Mouse (Mus musculus) kidney, adult 9 months (tissue): ENCODE measurements at regions not wholly inside any gene's neighbourhood (a gene's known extent, or its start where the extent isn't known, plus 50 kb on each side); places are given as distances from the start of the nearest gene placed in this dataset.

Experiments
- DNase-seq: peaks from one replicate; pipeline ENCODE4 v3.0.0; 2022

DNA sequence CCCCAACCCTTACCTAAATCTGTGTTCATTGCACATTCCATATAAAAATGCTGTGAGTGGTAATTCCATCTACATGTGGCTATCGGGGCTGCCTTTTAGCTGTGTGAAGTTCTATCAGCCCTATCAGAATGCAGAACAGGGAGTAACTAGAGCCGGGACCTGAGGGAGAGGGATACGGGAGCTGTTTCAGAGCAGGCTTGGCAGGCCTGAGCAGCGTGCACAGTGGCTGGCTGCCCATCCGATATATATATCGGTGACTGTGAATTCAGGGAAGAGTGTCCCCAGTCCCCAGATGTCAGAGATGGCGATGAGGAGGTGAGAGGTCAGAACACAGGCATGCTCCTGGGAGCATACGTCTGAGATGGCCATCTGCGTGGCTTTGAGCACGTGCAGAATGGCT, 79.0 kb downstream of the Arl4c start:
- DNase-seq, result no peak

- no peak for DNase-seq
These were observed 79.7 kb downstream of the Arl4c start for GRCm38 (mm10) chr1:88622356-88622755.

DNA sequence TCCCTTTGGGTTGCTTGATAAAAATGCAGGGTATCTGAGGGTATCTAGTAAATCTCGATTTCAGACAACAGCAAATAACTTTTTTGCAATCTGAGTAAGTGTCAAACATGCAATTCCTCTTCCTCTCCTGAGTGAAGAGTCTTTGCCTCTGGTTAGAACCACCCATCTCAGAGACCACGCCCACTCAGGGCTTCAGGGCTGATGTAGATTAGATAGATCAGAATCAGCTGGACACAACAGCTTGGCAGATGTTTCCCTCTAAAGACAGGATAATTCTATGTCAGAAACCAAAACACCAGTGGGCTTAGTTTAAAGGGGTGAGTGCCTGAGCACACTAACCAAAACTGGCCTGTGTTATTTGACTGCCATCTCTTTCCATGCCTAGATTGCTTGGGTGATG, 80.8 kb downstream of the Arl4c start:
- no peak for DNase-seq

GRCm38 (mm10) chr1:88613007-88613406, 89.0 kb downstream of the Arl4c start:
- no peak for DNase-seq

GRCm38 (mm10) chr1:88611241-88611640, 90.8 kb downstream of the Arl4c start:
- DNase-seq, result no peak

DNA sequence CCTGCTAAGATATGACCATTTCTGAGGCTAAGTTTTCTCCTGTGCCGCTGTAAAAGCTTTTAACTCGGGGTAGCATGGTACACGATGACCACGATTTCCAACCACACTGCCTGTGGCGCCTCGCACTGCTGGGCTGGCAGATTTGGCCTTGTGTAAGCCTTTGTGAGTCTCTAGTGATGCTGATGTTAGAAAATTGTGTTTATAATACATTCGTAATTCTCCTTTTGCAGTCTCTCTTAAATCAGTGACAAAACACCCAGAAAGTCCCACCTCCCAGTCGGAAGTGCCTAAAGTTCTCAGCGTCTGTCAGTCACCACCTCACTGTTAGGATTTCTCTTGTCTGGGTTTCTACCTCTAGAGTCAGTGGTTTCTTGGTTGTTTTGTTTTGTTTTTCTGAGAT, 91.2 kb downstream of the Arl4c start:
- DNase-seq, result no peak

DNA sequence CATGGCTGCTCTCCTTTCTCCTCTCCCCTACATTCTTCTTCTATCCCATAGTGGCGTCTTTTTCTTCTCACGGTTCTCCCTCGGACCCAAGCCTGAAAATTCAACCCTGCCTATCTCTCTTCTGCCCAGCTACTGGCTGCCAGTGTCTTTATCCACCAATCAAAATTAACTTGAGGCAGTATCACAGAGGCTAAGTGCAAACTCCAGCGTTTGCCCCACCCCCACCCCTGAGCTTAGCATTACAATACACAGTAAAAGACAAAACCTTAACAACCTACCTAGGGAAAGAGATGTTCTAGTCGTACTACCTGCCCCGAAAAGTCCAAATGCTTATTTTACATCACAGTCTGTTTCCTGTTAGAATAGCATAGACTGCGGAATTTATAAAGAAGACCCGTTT, 93.2 kb downstream of the Arl4c start:
- DNase-seq, result no peak

GRCm38 (mm10) chr1:88608236-88608635, 93.8 kb downstream of the Arl4c start:
- DNase-seq, result no peak

DNA sequence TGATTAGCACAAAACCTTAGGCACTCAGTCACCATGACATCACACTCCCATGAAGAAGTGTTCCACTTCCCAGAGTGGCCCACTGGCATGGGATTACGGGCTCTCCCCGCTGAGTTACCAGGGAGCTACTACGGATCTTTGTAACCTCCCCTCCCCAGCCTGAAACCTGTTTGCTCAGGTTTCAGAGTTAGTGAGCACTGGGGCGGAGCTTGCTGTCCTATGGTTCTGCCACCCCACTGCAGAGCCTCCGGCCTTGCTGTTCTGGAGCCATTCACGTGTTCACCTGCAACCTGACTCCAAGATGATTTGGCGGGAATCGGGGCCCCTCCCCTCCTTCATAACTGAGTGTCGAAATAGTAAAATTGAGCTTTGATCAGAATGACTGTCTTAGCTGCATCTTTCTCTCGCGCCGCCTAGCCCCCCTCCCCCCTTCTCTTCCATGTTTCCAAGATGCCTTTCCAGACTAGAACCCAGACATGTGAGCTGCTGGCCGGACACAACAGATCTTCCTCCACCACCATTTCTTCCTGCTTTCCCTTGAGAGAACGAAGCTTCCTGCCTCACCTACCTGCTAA, 95.8 kb upstream of the Glrp1 start:
- DNase-seq, result peak; percentile 43

DNA sequence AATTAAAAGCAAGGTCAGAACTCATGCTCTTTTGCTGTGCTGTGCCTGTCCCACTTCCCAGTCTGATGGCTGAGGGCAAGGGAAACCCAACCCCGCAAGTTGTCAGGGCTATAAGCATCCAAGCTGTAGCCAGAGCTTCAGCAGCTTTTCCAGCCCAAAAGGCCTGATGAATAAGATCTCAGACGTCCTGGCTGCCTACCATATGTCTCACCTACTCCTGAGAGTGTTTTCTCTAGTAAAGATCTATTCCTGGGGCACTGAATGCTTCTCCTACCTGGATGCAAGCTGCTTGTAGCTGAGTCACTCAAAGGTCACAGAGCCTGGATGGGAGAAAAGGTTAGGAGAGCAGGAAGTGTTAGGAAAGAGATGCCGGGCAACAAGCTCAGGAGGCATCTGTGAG, 92.4 kb upstream of the Glrp1 start:
- DNase-seq, result no peak

GRCm38 (mm10) chr1:88601801-88602200, 91.9 kb upstream of the Glrp1 start:
- DNase-seq, result no peak

DNA sequence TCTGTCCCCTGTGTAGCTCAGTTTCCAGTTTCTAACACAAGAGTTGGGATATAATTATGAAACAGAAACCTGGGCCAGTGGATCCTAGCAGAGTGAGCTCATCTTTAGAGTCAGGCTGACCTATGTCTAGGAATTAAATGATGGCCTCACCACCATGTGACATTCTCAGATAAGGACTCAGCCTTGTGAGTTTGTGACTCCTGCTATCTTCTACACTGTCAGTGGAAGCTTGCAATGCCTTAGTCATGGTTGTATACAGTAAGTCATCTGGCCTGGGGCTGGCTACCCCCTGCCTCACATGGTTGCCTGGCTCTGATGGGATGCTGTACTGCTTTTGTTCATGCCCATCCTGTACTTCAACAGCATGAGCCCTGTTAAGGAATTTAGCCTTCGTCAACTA, 90.3 kb upstream of the Glrp1 start:
- DNase-seq, result no peak

DNA sequence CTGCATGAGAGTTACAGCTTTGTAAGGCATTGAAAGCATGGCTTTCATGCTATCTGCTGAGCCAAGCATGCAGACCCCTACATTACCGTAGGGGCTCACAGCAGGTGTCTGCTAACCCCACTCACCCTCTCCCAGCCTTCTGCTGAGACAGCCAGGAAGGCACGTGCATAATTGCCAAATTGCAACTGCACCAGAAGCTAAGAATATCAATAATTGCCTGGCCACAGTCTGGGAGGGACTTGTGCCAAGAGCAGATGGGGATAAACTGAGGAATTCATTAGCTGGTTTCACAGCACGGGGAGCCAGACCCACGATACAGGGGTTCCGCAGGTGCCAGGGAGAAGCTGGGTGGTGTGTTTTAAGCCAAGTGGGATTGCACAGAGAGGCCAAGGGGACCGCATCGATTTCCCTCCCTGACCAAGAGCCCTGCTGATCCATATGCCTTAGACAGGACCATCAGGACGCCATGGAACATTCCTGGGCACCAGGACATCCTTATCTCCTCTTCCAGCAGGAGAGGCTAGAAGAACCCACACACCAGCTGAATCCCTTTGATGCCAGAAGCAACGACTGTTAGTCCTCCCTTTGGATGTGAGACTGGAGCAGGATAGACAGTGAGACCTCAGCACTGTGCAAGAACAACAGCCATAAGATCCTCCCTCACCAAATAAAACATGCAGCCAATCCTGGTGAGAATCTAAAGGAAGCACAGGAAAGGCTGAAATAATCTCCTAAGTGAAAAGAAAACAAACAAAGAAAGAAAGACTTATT, 84.8 kb upstream of the Glrp1 start:
- no peak for DNase-seq

DNA sequence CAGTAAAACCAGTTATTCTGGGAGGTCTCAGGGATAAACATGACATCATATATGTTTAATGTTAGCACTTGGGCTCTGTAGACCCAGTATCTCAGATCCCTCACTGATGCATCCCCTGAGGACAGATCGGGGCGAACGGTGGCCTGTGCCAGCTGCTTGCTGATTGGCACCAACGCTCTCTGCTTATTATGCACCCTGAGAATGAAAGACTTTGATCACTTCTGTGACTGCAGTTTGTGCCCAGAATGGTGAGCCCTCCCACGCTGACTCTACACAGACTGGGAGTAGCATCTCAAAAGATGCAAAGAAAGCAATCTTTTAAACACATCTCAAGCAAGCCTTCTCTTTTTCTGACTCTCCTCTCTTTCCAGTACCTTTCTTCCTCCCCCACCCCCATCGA, 82.2 kb upstream of the Glrp1 start:
- DNase-seq, result no peak

DNA sequence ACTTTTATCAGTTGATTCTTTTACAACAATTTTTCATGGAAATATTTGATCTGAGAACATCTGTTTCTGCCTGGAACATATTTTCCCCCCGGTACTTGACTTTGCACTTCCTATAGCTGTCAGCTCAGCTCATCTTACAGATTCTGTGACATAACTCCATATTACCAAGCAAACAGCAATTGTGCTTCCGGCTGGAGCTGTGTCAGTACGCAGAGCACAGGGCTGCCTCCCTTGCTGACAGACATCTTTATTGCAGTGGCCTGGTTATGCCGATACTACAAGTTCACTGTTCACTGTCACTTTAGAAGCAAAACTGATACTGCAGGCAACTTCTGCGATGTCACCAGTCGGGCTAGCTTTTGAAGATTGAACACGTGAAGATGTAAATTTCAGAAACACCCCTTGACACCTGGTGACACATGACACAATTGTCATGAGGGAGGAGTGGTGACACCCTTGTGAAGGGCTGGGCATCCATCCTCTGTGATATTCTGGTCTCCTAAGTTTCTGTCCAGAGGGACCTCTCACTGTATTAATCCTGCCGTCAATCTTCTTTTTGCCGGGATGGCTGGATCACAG, 81.0 kb upstream of the Glrp1 start:
- DNase-seq, result no peak

- no peak for DNase-seq
These were observed 78.9 kb upstream of the Glrp1 start for GRCm38 (mm10) chr1:88588747-88589146.

GRCm38 (mm10) chr1:88586823-88587820, 77.3 kb upstream of the Glrp1 start:
- DNase-seq, result no peak

DNA sequence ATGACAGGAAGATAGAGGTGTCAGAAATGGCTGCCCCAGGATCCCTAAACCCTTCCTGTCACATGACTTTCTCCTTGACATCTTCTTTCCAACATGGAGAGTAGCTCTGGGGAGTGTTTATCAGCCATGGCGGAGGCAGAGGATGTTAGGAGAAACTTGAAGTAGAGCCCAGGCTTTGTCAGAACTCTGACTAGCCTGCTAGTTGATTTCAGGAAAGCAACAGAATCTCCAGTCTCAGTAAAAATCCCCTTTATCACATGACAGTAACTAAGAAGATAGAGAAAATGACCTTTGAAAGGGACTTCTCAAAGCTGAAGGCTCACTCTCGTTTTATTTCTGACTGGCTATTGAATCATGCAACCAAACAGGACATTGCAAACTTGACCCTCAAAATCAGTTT, 76.3 kb upstream of the Glrp1 start:
- DNase-seq, result no peak

DNA sequence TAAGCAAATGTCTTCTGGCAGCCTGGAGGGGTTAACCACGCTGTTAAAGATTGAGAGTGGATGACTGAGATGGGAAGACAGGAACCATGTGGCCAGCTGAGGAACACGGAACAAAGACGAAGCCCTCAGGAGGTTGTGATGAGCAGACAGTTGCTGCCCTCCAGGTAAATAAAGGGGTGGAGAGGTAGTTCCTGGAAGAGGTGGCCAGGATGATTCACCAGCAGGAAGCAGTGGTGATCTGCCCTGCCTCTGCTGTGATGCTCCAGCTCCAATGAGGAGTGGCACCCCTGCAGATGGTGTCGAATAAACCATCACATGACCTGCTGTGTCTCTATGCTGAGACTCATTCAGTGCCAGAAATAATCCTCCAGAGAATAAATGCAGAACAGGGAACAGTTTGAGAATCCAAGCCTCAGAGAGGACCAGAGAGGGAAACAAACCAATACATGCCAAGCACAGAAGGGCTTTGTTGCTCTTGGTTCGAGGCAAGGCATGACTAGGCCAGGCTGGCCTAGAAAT, 74.7 kb upstream of the Glrp1 start:
- no peak for DNase-seq

DNA sequence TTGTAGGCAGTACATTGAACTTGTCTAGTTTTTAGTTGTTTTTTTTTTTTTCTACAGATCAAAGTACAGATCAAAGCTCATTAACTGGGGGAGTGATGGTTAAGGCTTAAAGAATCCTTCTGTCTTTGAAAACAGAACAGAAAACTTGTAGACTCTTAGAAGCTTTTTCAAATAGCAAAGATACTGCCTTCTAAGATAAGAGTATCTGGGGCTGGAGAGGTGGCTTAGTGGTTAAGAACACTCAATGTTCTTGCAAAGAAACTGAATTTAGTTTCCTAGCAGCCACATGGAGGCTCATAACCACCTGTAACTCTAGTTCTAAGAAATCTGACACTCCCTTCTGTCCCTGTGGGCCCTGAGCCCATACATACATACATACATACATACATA, 68.4 kb upstream of the Glrp1 start:
- no peak for DNase-seq

GRCm38 (mm10) chr1:88577498-88578230, 67.8 kb upstream of the Glrp1 start:
- DNase-seq, result no peak

DNA sequence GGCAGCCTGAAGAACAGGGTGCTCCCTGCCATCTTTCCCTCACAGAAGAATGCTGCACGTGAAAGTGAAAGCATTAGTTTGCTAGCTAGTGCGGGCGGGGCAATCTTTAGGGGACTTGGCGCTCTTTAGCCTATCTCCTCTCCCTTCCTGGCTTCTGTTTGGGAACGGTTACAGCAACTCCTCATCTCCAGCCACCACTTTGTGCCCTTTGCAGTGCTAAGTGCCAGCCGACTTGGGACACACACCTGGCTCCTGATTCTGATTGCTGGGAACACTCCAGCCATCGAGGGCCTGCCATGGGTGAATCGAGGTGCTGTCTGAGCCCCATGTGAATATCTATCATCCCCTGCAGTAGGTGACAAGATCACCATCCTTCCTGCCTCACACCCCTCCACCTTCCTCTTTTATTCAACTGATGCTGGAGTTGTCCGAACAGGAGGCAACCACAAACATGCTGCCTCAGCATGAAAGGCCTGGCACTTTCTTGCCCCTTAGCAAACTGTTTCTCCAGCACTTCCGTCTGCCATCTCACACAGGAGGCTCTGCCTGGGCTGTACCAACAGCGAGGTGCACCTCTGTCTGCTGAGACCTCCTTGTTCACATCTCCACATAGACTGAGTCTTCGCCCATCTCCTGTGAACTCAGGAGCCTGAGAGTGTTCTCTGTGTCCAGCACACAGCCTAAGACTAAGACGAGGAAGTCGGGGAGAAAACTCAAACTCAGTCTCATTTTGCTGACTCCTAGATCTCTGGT, 66.2 kb upstream of the Glrp1 start:
- DNase-seq, result peak; percentile 38
